Mouse (Mus musculus) bone marrow macrophage, adult 2 months (primary cell): ENCODE data around the gene Jph3.

Experiments used
- CTCF ChIP-seq: IDR thresholded peaks from 2 replicates; pipeline ENCODE4 v1.5.1; 2012; ENCODE audit warnings: low read depth, mild to moderate bottlenecking, low read length, moderate library complexity
- POLR2A ChIP-seq: IDR thresholded peaks from 2 replicates; pipeline ENCODE4 v1.6.1; 2012; ENCODE audit warnings: mild to moderate bottlenecking, low read depth, low read length, borderline replicate concordance

DNA sequence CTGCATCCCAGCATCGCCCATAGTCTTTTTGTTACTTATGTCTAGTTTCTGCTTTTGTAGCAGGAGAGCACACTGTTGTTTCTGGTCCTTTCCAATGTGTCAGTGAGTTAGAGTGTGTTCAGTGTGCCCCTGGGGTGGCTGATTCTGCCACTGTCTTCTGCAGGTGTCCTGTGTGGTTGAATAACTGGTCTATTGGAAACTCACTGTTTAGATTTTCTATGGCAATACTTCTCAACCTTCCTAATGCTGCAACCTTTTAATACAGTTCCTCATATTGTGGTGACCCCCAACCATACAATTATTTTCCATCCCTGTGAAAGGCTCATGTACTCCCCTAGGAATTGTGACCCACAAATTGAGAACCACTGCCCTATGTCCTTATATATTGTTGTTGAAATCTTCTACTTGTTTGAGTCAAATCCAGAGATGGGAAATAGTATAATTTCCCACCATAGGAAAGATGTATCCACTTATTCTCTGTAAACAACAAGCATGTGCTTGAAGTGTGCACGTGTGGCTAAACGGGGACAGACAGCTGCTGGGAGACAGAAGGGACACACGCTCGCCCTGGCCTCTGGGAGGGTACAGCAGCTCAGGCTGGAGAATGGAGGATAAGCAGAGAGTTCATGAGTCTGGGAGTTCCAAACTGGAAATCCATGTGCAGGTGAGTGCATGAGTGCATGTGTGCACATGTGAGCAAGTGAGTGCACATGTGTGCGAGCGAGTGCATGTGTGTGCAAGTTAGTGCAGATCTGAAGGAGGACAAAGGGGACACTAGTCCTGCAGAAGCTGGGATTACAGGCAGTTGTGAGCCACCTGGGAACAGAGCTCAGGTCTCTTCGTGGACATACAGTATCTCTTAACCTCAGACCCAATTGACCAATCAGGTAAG is 112.9 kb downstream of the Jph3 start:
- TF ChIP-seq CTCF (no peak), POLR2A (no peak)
